8 mouse cellular contexts compared by ENCODE assay signal in the genomic region with DNA sequence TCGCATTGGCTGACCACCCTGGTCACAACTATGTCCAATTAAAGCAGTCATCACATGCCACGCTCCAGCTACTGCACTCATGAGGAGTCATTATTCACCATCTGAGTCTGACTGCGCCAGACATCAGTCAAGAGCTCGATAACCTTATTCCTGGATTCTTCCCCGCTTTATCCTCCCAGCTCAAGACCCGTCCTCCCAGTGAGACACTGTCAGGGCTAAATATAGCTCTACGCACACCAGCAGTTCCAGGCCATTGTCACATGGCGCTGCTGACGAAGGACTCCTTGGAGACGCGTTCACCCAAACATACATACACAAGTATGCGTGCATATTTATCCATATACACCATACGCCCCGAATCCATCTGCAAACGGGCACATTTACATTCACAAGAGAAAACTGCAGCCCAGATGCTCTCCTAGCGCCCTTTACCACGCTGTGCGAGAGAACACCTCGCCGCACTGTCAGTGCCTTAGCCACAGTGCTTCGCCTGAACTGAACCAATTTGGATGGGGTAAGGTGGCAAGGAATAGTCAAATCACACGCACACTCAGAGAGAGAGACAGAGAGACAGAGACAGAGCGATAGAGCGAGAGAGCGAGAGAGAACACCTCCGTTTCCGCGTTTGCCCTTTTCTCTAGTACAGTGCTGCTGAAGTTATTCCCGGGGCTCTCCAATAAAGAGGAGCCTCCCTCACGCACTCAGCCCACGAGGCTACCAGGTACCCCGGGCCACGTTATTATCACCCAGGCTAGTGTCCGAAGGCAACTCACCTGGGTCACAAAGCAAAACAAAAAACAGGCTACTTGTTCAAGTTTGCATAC.
DNase-seq lines count a peak whose midpoint lies in the region; ATAC-seq and TF ChIP-seq lines count a peak whose summit lies in the region.

No protein-coding gene starts in this region.

- peak overlapping the region; percentile 83 for H3K4me3 ChIP-seq in kidney, adult 2 months (ENCODE audit: insufficient read depth, low read depth, low read length)
- H3K4me3 ChIP-seq in forebrain, embryonic 16.5 days (replicated peaks; ENCODE audit: low read length) = peak overlapping the region; percentile 77
- peak overlapping the region; percentile 53 for H3K4me3 ChIP-seq in hindbrain, embryonic 12.5 days
- H3K4me3 ChIP-seq in liver, embryonic 14.5 days (ENCODE audit: insufficient read depth in 1 of 2, low read depth in 2 of 2, low read length in 2 of 2) = peak overlapping the region; percentile 65 to 83
- H3K4me3 ChIP-seq in neural tube, embryonic 12.5 days = peak overlapping the region; percentile 80

- no peaks in the 10 kb centered on the region for H3K9me3 ChIP-seq in forebrain, embryonic 16.5 days (ENCODE audit: control insufficient read depth, low read length)
- H3K9me3 ChIP-seq in hindbrain, embryonic 12.5 days (replicated peaks) = no peaks in the 10 kb centered on the region
- H3K9me3 ChIP-seq in liver, embryonic 14.5 days (ENCODE audit: control insufficient read depth, low read length) = no peaks in the 10 kb centered on the region
- no peaks in the 10 kb centered on the region for H3K9me3 ChIP-seq in neural tube, embryonic 12.5 days

- 4% methylated on average over 34 of the region's 34 CpGs for WGBS in kidney, adult 2 months
- WGBS in forebrain, embryonic 16.5 days = under 1% methylated on average over 34 of the region's 34 CpGs
- 6% methylated on average over 34 of the region's 34 CpGs for WGBS in hindbrain, embryonic 12.5 days
- 3% methylated on average over 34 of the region's 34 CpGs for WGBS in liver, embryonic 14.5 days (ENCODE audit: insufficient replicate concordance)
- WGBS in neural tube, embryonic 12.5 days = 5% methylated on average over 34 of the region's 34 CpGs

- no peak for TF ChIP-seq POLR2A in kidney, adult 2 months (IDR thresholded peaks at IDR 0.05; ENCODE audit: low read depth, low read length)

- peak overlapping the region; percentile 71 for H3K9ac ChIP-seq in forebrain, embryonic 16.5 days (replicated peaks; ENCODE audit: low read depth, low read length)
- peak overlapping the region; percentile 68 for H3K9ac ChIP-seq in hindbrain, embryonic 12.5 days
- H3K9ac ChIP-seq in liver, embryonic 14.5 days (replicated peaks) = peak overlapping the region; percentile 58
- peak overlapping the region; percentile 73 for H3K9ac ChIP-seq in neural tube, embryonic 12.5 days

- TF ChIP-seq CTCF in kidney, adult 2 months (conservative IDR thresholded peaks at IDR 0.05; ENCODE audit: insufficient read depth, insufficient read length, low read depth, low read length) = no peak
- no peak for TF ChIP-seq CTCF in liver, embryonic 14.5 days (IDR thresholded peaks at IDR 0.05; ENCODE audit: low read depth)

- peak; percentile 13 for ATAC-seq in forebrain, embryonic 16.5 days
- ATAC-seq in hindbrain, embryonic 12.5 days (ENCODE audit: low FRiP score) = peak; percentile 12; the same call in 1 of the 2 replicates
- ATAC-seq in liver, embryonic 14.5 days (ENCODE audit: insufficient read depth) = no peak
- ATAC-seq in neural tube, embryonic 12.5 days (ENCODE audit: low FRiP score, low read depth) = no peak

- H3K27ac ChIP-seq in kidney, adult 2 months (ENCODE audit: insufficient read depth, low read depth, low read length) = peak overlapping the region; percentile 61; the same call in 1 of the 2 replicates
- peak overlapping the region; percentile 91 for H3K27ac ChIP-seq in forebrain, embryonic 16.5 days (ENCODE audit: low read length)
- peak overlapping the region; percentile 35; the same call in 1 of the 2 replicates for H3K27ac ChIP-seq in hindbrain, embryonic 12.5 days
- no peak overlapping the region for H3K27ac ChIP-seq in liver, embryonic 14.5 days
- no peak overlapping the region for H3K27ac ChIP-seq in neural tube, embryonic 12.5 days

- H3K36me3 ChIP-seq in kidney, adult 2 months (ENCODE audit: control insufficient read depth, insufficient read depth, low read length) = no peaks in the 10 kb centered on the region
- H3K36me3 ChIP-seq in forebrain, embryonic 16.5 days (ENCODE audit: control insufficient read depth, insufficient read depth) = no peaks in the 10 kb centered on the region
- H3K36me3 ChIP-seq in hindbrain, embryonic 12.5 days = no peaks in the 10 kb centered on the region
- H3K36me3 ChIP-seq in liver, embryonic 14.5 days (replicated peaks; ENCODE audit: control insufficient read depth, insufficient read depth, low read depth) = no peaks in the 10 kb centered on the region
- H3K36me3 ChIP-seq in neural tube, embryonic 12.5 days = no peaks in the 10 kb centered on the region

- H3K27me3 ChIP-seq in kidney, adult 2 months (replicated peaks; ENCODE audit: control insufficient read depth, insufficient read depth, low read length) = no peaks in the 10 kb centered on the region
- no peaks in the 10 kb centered on the region for H3K27me3 ChIP-seq in forebrain, embryonic 16.5 days (replicated peaks; ENCODE audit: control insufficient read depth, insufficient read depth, low read length)
- peaks cover 28% of the 10 kb centered on the region for H3K27me3 ChIP-seq in hindbrain, embryonic 12.5 days
- no peaks in the 10 kb centered on the region for H3K27me3 ChIP-seq in liver, embryonic 14.5 days (ENCODE audit: control insufficient read depth, insufficient read depth, low read length)
- 0 out of 2 replicates have a peak, but pooled peaks cover 3% of the 10 kb centered on the region for H3K27me3 ChIP-seq in neural tube, embryonic 12.5 days (replicated peaks)

- TF ChIP-seq EP300 in liver, embryonic 14.5 days (IDR thresholded peaks at IDR 0.05; ENCODE audit: low read depth) = no peak

- peak overlapping the region; percentile 58 for H3K4me2 ChIP-seq in forebrain, embryonic 16.5 days (ENCODE audit: low read length)
- H3K4me2 ChIP-seq in hindbrain, embryonic 12.5 days (replicated peaks) = peak overlapping the region; percentile 65
- H3K4me2 ChIP-seq in liver, embryonic 14.5 days (ENCODE audit: low read depth) = peak overlapping the region; percentile 86
- peak overlapping the region; percentile 86 for H3K4me2 ChIP-seq in neural tube, embryonic 12.5 days (replicated peaks)

- DNase-seq in kidney, adult 2 months = peak; percentile 35
- DNase-seq in kidney, postnatal 14 days = no peak
- DNase-seq in adrenal gland, postnatal 36 days = peak; percentile 23 to 35
- no peak for DNase-seq in liver, embryonic 14.5 days (ENCODE audit: low read depth in 3 of 3, low spot score in 3 of 3)
- DNase-seq in gastrocnemius, postnatal 4 days (ENCODE audit: low spot score in 2 of 2) = no peak

- H3K4me1 ChIP-seq in kidney, adult 2 months (ENCODE audit: control insufficient read depth, insufficient read depth, low read length) = peaks cover 3% of the 10 kb centered on the region; the same call in 1 of the 2 replicates
- H3K4me1 ChIP-seq in forebrain, embryonic 16.5 days (replicated peaks; ENCODE audit: control insufficient read depth, insufficient read depth, low read length) = peaks cover 28% of the 10 kb centered on the region
- peaks cover 31% of the 10 kb centered on the region for H3K4me1 ChIP-seq in hindbrain, embryonic 12.5 days
- H3K4me1 ChIP-seq in liver, embryonic 14.5 days (replicated peaks; ENCODE audit: control insufficient read depth in 2 of 2, insufficient read depth in 2 of 2, low read length in 1 of 2) = peaks cover 9 to 12% of the 10 kb centered on the region in 2 experiments; a peak in 3 of 4 replicates
- H3K4me1 ChIP-seq in neural tube, embryonic 12.5 days = peaks cover 36% of the 10 kb centered on the region

Comparison
In these comparisons a context has a peak if more than half of its experiments do, and no peak if none do; other contexts are left out.
1. DNase-seq: peak in kidney, adult 2 months (single experiment) and adrenal gland, postnatal 36 days (2 of 2); none in kidney, postnatal 14 days (single experiment), liver, embryonic 14.5 days (0 of 3) and gastrocnemius, postnatal 4 days (0 of 2).
2. H3K27ac ChIP-seq: peak in kidney, adult 2 months (single experiment), forebrain, embryonic 16.5 days (single experiment) and hindbrain, embryonic 12.5 days (single experiment); none in liver, embryonic 14.5 days (single experiment) and neural tube, embryonic 12.5 days (single experiment).
3. ATAC-seq: peak in forebrain, embryonic 16.5 days (single experiment) and hindbrain, embryonic 12.5 days (single experiment); none in liver, embryonic 14.5 days (single experiment) and neural tube, embryonic 12.5 days (single experiment).
4. Peak in every context shown above with its lines, with median percentiles within 50 percentile points of each other: H3K4me3 ChIP-seq, H3K4me2 ChIP-seq and H3K9ac ChIP-seq.